Mouse (Mus musculus) spleen, adult 2 months (tissue): ENCODE measurements around the gene Vwa5b2. TPM values are rescaled to one million over a fixed set of nuclear protein-coding genes. Genes with fewer than 3 reads are reported as not detected.

Experiments used
- DNase-seq, 2 experiments: peaks; one replicate each; pipeline versions ENCODE4 v3.0.0 to v3.0.0-alpha.2; 2012 to 2021; ENCODE audit warnings: low spot score in 2 of 2, low read depth in 1 of 2
- H3K27ac ChIP-seq: fragments of 200-500 bp; 2 replicates; pipeline ENCODE4 v1.5.1; 2012; ENCODE audit warnings: low read length, inconsistent platforms; ENCODE audit not compliant: insufficient read depth
- H3K27me3 ChIP-seq: fragments of 200-500 bp; 2 replicates; pipeline ENCODE4 v1.6.1; 2012; ENCODE audit warnings: mild to moderate bottlenecking, moderate library complexity, low read length, inconsistent platforms; ENCODE audit not compliant: control insufficient read depth, insufficient read depth
- H3K36me3 ChIP-seq: fragments of 200-500 bp; 2 replicates; pipeline ENCODE4 v1.6.1; 2012; ENCODE audit warnings: mild to moderate bottlenecking, low read length, inconsistent platforms; ENCODE audit not compliant: control insufficient read depth, insufficient read depth
- H3K4me1 ChIP-seq: fragments of 200-500 bp; 2 replicates; pipeline ENCODE4 v1.6.1; 2011; ENCODE audit warnings: inconsistent platforms; ENCODE audit not compliant: control insufficient read depth, insufficient read depth, insufficient read length
- H3K4me3 ChIP-seq: fragments of 200-500 bp; 2 replicates; pipeline ENCODE4 v1.5.1; 2011; ENCODE audit warnings: mild to moderate bottlenecking, inconsistent platforms; ENCODE audit not compliant: insufficient read depth, insufficient read length; ENCODE audit errors: extremely low read depth
- CTCF ChIP-seq: fragments of 200-500 bp; IDR thresholded peaks from 2 replicates; pipeline ENCODE4 v1.5.1; 2011; ENCODE audit warnings: mild to moderate bottlenecking, inconsistent platforms; ENCODE audit not compliant: insufficient read depth, insufficient read length, insufficient replicate concordance; ENCODE audit errors: extremely low read depth
- POLR2A ChIP-seq: fragments of 200-500 bp; IDR thresholded peaks from 2 replicates; pipeline ENCODE4 v1.6.1; 2011; ENCODE audit warnings: low read depth, low read length, inconsistent platforms
- WGBS: fragments of 180-500 bp; shearing (Covaris S2); methylation state at CpG from one replicate; pipeline ENCODE4 v1.1.7; 2018; 5-methylcytosine and 5-hydroxymethylcytosine counted together
- polyA plus RNA-seq: library from polyadenylated mRNA; depleted of rRNA; stranded (reverse); fragments of >200 nt; gene quantifications from 2 replicates; pipeline ENCODE4 v1.2.3, GENCODE M21; 2012; rRNA removed

Vwa5b2 gene
- polyA plus RNA-seq: 0.07 TPM in 1 of 2 replicates, not detected in the other

DNA sequence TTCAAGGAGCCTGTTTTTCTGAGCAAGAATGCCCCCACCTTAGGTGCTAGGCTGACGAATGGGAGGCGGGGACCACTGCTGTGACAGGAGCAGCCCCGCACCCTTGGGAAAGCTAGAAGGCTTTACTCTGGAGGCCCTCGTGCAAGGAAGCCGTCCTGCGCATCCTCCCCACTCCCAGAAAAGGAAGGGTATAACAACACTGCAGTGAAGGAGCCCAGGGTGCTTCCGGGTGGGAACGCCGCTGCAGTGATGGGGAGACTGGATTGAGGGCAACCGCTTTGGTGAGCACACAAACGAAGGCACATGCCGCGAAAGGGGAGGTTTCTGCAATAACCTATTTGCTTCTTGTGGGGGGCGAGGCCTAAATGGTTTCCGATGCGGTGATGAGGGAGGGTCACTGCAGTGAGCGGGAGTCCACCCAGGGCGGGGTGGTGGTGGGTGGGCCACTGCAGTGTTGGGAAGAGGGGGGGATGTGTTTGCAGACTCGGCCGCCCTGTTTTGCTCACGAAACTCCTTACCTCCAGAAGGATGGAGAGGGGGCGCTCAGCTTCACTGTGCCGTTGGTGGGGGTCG lies at the start of gene Vwa5b2:
Gene Vwa5b2, plus strand, starts transcription at position 106 of the 573 bp plus-strand sequence.
- peaks cover 15% of the 10 kb centered on the region for H3K27me3 ChIP-seq
- no peaks in the 10 kb centered on the region for H3K36me3 ChIP-seq
- peaks cover 3% of the 10 kb centered on the region; the same call in 1 of the 2 replicates for H3K4me1 ChIP-seq
- WGBS: 4% methylated on average over 24 of the region's 24 CpGs
- no peak for TF ChIP-seq CTCF
- TF ChIP-seq POLR2A: no peak
- no peak for DNase-seq
- H3K27ac ChIP-seq: no peak within 1 kb of the TSS
- peak within 1 kb of the TSS; percentile 17; the same call in 1 of the 2 replicates for H3K4me3 ChIP-seq

DNA sequence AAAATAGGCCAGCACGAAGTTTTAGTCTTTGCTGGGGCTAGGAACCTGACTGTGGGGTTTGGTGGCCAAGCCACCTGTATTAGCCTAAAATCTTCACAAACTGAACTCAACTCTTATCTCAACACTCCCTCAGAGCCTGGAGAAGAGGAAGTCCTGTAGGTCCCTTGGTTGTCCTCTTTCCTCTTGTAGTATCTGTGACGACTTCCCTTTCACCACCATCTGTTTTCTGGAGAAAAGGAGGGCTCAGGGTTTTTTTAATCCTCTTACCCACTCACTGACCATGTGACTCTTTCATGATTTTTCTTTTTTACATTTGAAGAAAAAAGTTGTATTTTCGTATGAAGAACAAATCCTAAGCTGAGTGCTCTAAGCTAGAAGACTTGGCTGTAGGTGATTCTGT lies 49.6 kb upstream of the Vwa5b2 start:
- Histone ChIP-seq H3K27me3 (no peaks in the 10 kb centered on the region), H3K36me3 (peaks cover 36% of the 10 kb centered on the region), H3K27ac (no peak overlapping the region), H3K4me3 (no peak overlapping the region), H3K4me1 (peaks cover 5% of the 10 kb centered on the region; the same call in 1 of the 2 replicates)
- no peak for DNase-seq
- TF ChIP-seq POLR2A: no peak
- TF ChIP-seq CTCF: no peak
- WGBS: 45% methylated on average over 3 of the region's 3 CpGs

DNA sequence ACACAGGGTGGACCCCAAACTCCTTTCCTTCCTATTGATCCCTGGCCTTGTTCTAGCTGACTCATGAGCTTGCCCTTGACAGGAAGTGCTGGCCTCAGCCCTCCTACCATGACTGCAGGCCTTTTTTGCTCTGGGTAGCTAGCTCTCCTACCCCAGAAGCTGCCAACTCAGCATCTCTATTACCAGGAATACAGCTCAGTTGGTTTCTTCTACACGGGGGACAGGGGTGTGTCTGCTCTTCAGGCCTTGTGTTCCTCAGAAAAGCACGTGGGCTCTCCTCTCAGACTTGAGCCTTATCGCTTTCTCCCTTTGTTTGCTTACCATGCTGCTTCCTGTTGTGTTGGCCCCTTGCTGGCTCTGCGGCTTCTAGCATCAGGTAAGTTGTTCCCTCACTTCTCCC lies 48.8 kb upstream of the Vwa5b2 start:
- no peak overlapping the region for H3K4me3 ChIP-seq
- DNase-seq: no peak
- H3K4me1 ChIP-seq: peaks cover 5% of the 10 kb centered on the region; the same call in 1 of the 2 replicates
- 65% methylated on average over 4 of the region's 4 CpGs for whole genome bisulfite sequencing
- TF ChIP-seq POLR2A (no peak), CTCF (no peak)
- H3K36me3 ChIP-seq: peaks cover 36% of the 10 kb centered on the region
- H3K27me3 ChIP-seq: no peaks in the 10 kb centered on the region
- H3K27ac ChIP-seq: no peak overlapping the region

DNA sequence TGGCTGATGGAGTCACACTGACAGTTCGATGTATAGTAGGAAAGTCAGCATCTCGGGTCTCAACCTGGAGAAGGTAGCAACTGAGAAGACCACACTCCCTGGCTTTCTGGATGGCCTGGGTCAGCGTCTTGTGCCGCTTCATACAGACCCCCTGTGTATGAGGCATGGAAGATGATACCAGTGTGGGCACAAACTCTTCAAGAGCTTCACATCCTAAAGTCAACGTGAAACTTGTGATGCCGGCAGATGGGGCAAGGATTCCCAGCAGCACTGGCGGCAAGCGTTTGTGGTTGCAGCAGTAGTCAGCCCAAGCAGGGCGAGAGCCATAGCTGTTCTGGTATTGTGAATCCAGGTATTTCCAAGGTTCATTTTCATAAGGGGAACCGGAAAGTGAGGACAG lies 43.6 kb upstream of the Vwa5b2 start:
- no peak for DNase-seq
- no peak for TF ChIP-seq CTCF
- no peak for TF ChIP-seq POLR2A

DNA sequence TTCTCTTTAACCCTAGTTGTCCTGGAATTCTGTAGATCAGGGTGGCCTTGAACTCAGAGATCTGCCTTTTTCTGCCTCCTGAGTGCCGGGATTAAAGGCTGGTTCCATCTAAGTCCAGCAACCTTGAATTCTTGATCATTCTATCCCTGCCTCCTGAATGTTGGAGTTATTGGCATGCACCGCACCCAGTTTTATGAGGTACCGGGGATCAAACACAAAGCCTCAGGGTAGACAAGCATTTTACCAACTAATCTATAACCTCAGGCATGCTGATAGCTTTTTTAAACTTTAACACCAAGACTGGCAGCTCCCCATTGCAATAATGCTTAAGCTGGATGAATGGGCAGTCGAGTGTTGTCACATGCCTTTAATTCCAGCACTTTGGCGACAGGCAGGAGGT lies 41.8 kb upstream of the Vwa5b2 start:
- TF ChIP-seq CTCF: no peak
- TF ChIP-seq POLR2A: no peak
- no peak for DNase-seq
- WGBS: 64% methylated on average over 5 of the region's 5 CpGs
- H3K4me3 ChIP-seq: no peak overlapping the region
- peaks cover 3% of the 10 kb centered on the region; the same call in 1 of the 2 replicates for H3K4me1 ChIP-seq
- H3K27me3 ChIP-seq: no peaks in the 10 kb centered on the region
- no peak overlapping the region for H3K27ac ChIP-seq
- peaks cover 23% of the 10 kb centered on the region for H3K36me3 ChIP-seq

More for the DNA sequence above, 43.6 kb upstream of the Vwa5b2 start:
- Histone ChIP-seq H3K27ac (no peak overlapping the region), H3K27me3 (no peaks in the 10 kb centered on the region), H3K4me1 (peaks cover 3% of the 10 kb centered on the region; the same call in 1 of the 2 replicates), H3K36me3 (peaks cover 23% of the 10 kb centered on the region), H3K4me3 (no peak overlapping the region)
- WGBS: 96% methylated on average over 10 of the region's 10 CpGs

DNA sequence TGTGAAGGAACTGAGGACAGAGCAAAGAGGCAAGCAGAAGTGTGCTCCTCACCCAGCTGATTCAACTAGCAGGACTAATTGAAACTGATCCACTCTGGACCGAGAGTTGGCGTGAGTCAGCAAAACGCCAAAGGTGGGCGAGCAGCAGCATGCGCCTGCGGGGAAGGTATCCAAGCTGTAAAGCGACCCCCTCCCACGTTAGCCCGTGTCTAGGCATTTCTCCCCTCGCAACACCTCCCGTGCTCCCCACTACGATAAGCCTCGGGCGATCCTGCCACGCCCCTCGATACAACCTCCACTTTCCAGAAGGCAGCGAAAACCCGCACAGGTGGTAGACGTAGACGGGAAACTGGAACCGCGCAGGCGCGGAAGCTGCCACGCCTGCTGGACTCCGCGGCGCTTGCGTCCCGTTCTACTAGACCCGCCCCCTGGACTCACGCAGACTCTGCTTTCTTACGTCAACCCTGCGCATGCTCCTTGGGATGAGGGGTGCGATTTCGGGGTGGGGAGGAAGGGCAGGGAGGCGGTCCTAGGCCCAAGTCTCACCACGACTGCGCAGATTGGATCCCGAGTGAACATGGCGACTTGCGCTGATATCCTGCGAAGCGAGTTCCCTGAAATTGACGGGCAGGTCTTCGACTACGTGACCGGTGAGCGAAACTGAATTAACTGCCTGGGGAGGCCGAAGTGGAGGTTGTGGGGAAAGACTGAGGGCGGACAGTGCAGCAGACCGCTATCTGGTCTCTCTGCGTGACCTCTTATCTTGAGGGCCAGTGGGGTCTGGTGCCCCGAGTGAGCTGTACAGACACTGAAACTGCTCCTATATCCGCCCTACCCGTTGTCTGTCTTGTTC lies 40.9 kb upstream of the Vwa5b2 start, which contains the start of gene Abcf3:
Gene Abcf3, plus strand, starts transcription at position 482 of the 853 bp plus-strand sequence.
- DNase-seq: peak; percentile 98 to 99
- no peak for TF ChIP-seq CTCF
- peak; percentile 59 for TF ChIP-seq POLR2A
- peaks cover 3% of the 10 kb centered on the region; the same call in 1 of the 2 replicates for H3K4me1 ChIP-seq
- under 1% methylated on average over 56 of the region's 56 CpGs for WGBS
- peaks cover 22% of the 10 kb centered on the region for H3K36me3 ChIP-seq
- peak within 1 kb of the TSS; percentile 88 for H3K4me3 ChIP-seq
- no peaks in the 10 kb centered on the region for H3K27me3 ChIP-seq
- peak within 1 kb of the TSS; percentile 70 for H3K27ac ChIP-seq

DNA sequence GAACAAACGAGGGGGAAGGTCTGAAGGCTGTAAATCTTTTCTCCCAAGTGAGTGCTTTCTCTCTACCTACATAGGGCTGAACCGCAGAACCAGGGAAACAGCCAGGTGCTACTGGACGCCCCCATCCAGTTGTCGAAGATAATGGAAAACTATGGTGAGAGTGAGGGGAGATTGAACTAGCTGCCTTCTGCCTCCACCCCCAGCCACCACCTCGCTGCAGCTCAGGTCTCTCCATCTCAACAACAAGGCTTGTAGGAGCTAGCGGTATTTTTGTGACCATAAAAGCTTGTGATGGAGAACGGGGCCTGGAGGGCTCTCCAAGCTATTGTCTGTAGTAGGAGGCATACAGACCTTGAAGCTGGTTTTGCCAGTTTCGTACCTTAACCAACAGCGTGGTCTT lies 40.1 kb upstream of the Vwa5b2 start:
- H3K27ac ChIP-seq: no peak overlapping the region
- H3K4me1 ChIP-seq: peaks cover 3% of the 10 kb centered on the region; the same call in 1 of the 2 replicates

More for the DNA sequence above, 40.1 kb upstream of the Vwa5b2 start:
- no peak for DNase-seq
- Histone ChIP-seq H3K36me3 (peaks cover 18% of the 10 kb centered on the region), H3K4me3 (peak overlapping the region; percentile 73), H3K27me3 (no peaks in the 10 kb centered on the region)
- TF ChIP-seq CTCF: no peak
- no peak for TF ChIP-seq POLR2A
- 55% methylated on average over 9 of the region's 9 CpGs for WGBS
